Mouse (Mus musculus) G1E (cell line): ENCODE data around the gene Sugct.

Experiments used
- CTCF ChIP-seq: IDR thresholded peaks from 2 replicates; pipeline ENCODE4 v1.5.1; 2012; ENCODE audit warnings: low read depth, low read length, inconsistent platforms, mixed read lengths
- GATA1 ChIP-seq: IDR thresholded peaks from 2 replicates; pipeline ENCODE4 v1.6.1; 2012; ENCODE audit warnings: borderline replicate concordance, low read length, inconsistent platforms, mixed read lengths

DNA sequence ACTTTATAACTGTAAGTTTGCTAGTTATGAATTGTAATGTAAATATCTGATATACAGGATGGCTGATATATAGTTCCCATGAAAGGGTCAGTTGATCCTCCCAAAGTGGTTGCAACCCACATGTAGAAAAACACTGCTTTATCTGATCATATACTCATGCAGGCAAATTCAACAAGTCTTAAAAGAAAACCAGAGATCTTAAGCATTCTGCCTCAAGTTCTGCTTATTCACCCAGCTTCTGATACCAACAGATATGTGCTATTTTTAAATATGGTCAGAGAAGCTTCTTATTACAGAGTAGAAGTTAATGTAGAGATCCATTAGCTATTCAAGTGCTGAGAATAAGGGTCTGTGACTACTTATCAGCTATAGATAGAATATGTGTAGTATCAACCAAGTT lies 6.0 kb upstream of the Sugct start:
- TF ChIP-seq CTCF (no peak), GATA1 (no peak)
